Mouse (Mus musculus): ENCODE measurements around the gene Sorcs1. TPM values are rescaled to one million over a fixed set of nuclear protein-coding genes. Genes with fewer than 3 reads are reported as not detected.

Sorcs1 gene
- total RNA-seq (2014; rRNA removed), result 26.3 and 26.7 TPM in 2 replicates
- 15.5 and 15.7 TPM in 2 replicates for polyA plus RNA-seq (2015; fragmentation: Nextera tagmentation; extraction: Ambion mirVana)

- H3K36me3 ChIP-seq (ENCODE audit: insufficient read depth, low read length), result no peaks in the 10 kb centered on the region
- H3K9ac ChIP-seq (replicated peaks; ENCODE audit: low read length), result peak within 1 kb of the TSS; percentile 64
- H3K27me3 ChIP-seq (ENCODE audit: insufficient read depth, low read length), result no peaks in the 10 kb centered on the region
- peak within 1 kb of the TSS; percentile 89 for H3K4me3 ChIP-seq (ENCODE audit: low read length)
- DNase-seq (ENCODE audit: low spot score) (peak; percentile 86), ATAC-seq (peak; percentile 93)
- TF ChIP-seq CTCF (IDR thresholded peaks at IDR 0.05; ENCODE audit: low read depth), result no peak
- peak within 1 kb of the TSS; percentile 74 for H3K27ac ChIP-seq
- WGBS, result under 1% methylated on average over 72 of the region's 102 CpGs
- no peaks in the 10 kb centered on the region for H3K9me3 ChIP-seq (ENCODE audit: low read length)
- H3K4me1 ChIP-seq (ENCODE audit: insufficient read depth, low read length), result no peaks in the 10 kb centered on the region
- peak within 1 kb of the TSS; percentile 95 for H3K4me2 ChIP-seq (ENCODE audit: low read depth, low read length)
Measured at GRCm38 (mm10) chr19:50677903-50678896, at the start of gene Sorcs1. Sorcs1 (minus strand) TSS chr19:50678646.

- 60% methylated on average over 2 of the region's 2 CpGs for WGBS
- DNase-seq (ENCODE audit: low spot score) (peak; percentile 14), ATAC-seq (no peak)
- H3K27ac ChIP-seq, result no peak overlapping the region
- no peaks in the 10 kb centered on the region for H3K36me3 ChIP-seq (ENCODE audit: insufficient read depth, low read length)
- H3K4me3 ChIP-seq (ENCODE audit: low read length), result no peak overlapping the region
- H3K4me1 ChIP-seq (ENCODE audit: insufficient read depth, low read length), result no peaks in the 10 kb centered on the region
- no peak overlapping the region for H3K9ac ChIP-seq (replicated peaks; ENCODE audit: low read length)
- TF ChIP-seq CTCF (IDR thresholded peaks at IDR 0.05; ENCODE audit: low read depth), result peak; percentile 27; the same call in 1 of the 2 replicates
- no peaks in the 10 kb centered on the region for H3K9me3 ChIP-seq (ENCODE audit: low read length)
- H3K27me3 ChIP-seq (ENCODE audit: insufficient read depth, low read length), result no peaks in the 10 kb centered on the region
- H3K4me2 ChIP-seq (ENCODE audit: low read depth, low read length), result no peak overlapping the region
Measured at GRCm38 (mm10) chr19:50683277-50683676, 4.8 kb upstream of the Sorcs1 start.

- no peaks in the 10 kb centered on the region for H3K9me3 ChIP-seq (ENCODE audit: low read length)
- 0% methylated on average over 2 of the region's 2 CpGs for WGBS
- H3K27ac ChIP-seq, result peak overlapping the region; percentile 74
- DNase-seq (ENCODE audit: low spot score), result no peak
- TF ChIP-seq CTCF (IDR thresholded peaks at IDR 0.05; ENCODE audit: low read depth), result no peak
- peak; percentile 55 for ATAC-seq
- peak overlapping the region; percentile 89 for H3K4me3 ChIP-seq (ENCODE audit: low read length)
- no peaks in the 10 kb centered on the region for H3K27me3 ChIP-seq (ENCODE audit: insufficient read depth, low read length)
- H3K36me3 ChIP-seq (ENCODE audit: insufficient read depth, low read length), result no peaks in the 10 kb centered on the region
- peak overlapping the region; percentile 64 for H3K9ac ChIP-seq (replicated peaks; ENCODE audit: low read length)
- no peaks in the 10 kb centered on the region for H3K4me1 ChIP-seq (ENCODE audit: insufficient read depth, low read length)
- H3K4me2 ChIP-seq (ENCODE audit: low read depth, low read length), result peak overlapping the region; percentile 95
Measured at GRCm38 (mm10) chr19:50678946-50679345, 500 bp upstream of the Sorcs1 start.

GRCm38 (mm10) chr19:50676578-50677524, 1.6 kb downstream of the Sorcs1 start:
- peak overlapping the region; percentile 95 for H3K4me2 ChIP-seq (ENCODE audit: low read depth, low read length)
- 25% methylated on average over 19 of the region's 19 CpGs for WGBS
- H3K4me3 ChIP-seq (ENCODE audit: low read length), result peak overlapping the region; percentile 89
- H3K4me1 ChIP-seq (ENCODE audit: insufficient read depth, low read length), result no peaks in the 10 kb centered on the region
- H3K27me3 ChIP-seq (ENCODE audit: insufficient read depth, low read length), result no peaks in the 10 kb centered on the region
- peak overlapping the region; percentile 64 for H3K9ac ChIP-seq (replicated peaks; ENCODE audit: low read length)
- DNase-seq (ENCODE audit: low spot score), result peak; percentile 53
- H3K36me3 ChIP-seq (ENCODE audit: insufficient read depth, low read length), result no peaks in the 10 kb centered on the region
- H3K27ac ChIP-seq, result peak overlapping the region; percentile 22; the same call in 1 of the 2 replicates
- no peak for ATAC-seq
- H3K9me3 ChIP-seq (ENCODE audit: low read length), result no peaks in the 10 kb centered on the region
- no peak for TF ChIP-seq CTCF (IDR thresholded peaks at IDR 0.05; ENCODE audit: low read depth)

GRCm38 (mm10) chr19:50674921-50675320, 3.5 kb downstream of the Sorcs1 start:
- Histone ChIP-seq H3K9ac (replicated peaks; ENCODE audit: low read length) (no peak overlapping the region), H3K4me1 (ENCODE audit: insufficient read depth, low read length) (no peaks in the 10 kb centered on the region), H3K27ac (no peak overlapping the region), H3K27me3 (ENCODE audit: insufficient read depth, low read length) (no peaks in the 10 kb centered on the region), H3K4me2 (ENCODE audit: low read depth, low read length) (peak overlapping the region; percentile 95; the same call in 1 of the 2 replicates), H3K4me3 (ENCODE audit: low read length) (no peak overlapping the region), H3K36me3 (ENCODE audit: insufficient read depth, low read length) (no peaks in the 10 kb centered on the region), H3K9me3 (ENCODE audit: low read length) (no peaks in the 10 kb centered on the region)
- no peak for TF ChIP-seq CTCF (IDR thresholded peaks at IDR 0.05; ENCODE audit: low read depth)
- ATAC-seq (no peak), DNase-seq (ENCODE audit: low spot score) (no peak)
- 76% methylated on average over 5 of the region's 5 CpGs for WGBS

GRCm38 (mm10) chr19:50667516-50667915, 10.9 kb downstream of the Sorcs1 start:
- Histone ChIP-seq H3K4me1 (ENCODE audit: insufficient read depth, low read length) (no peaks in the 10 kb centered on the region), H3K9me3 (ENCODE audit: low read length) (no peaks in the 10 kb centered on the region), H3K27me3 (ENCODE audit: insufficient read depth, low read length) (no peaks in the 10 kb centered on the region), H3K27ac (no peak overlapping the region), H3K36me3 (ENCODE audit: insufficient read depth, low read length) (no peaks in the 10 kb centered on the region), H3K4me2 (ENCODE audit: low read depth, low read length) (no peak overlapping the region), H3K9ac (replicated peaks; ENCODE audit: low read length) (no peak overlapping the region), H3K4me3 (ENCODE audit: low read length) (no peak overlapping the region)
- TF ChIP-seq CTCF (IDR thresholded peaks at IDR 0.05; ENCODE audit: low read depth), result no peak
- DNase-seq (ENCODE audit: low spot score) (no peak), ATAC-seq (no peak)
- WGBS, result 42% methylated on average over 8 of the region's 8 CpGs
